Mouse (Mus musculus): ENCODE measurements at regions not wholly inside any gene's neighbourhood (a gene's known extent, or its start where the extent isn't known, plus 50 kb on each side); places are given as distances from the start of the nearest gene placed in this dataset.
A peak's percentile ranks its signal among the peaks of the same experiment; 100 is the strongest.

DNA sequence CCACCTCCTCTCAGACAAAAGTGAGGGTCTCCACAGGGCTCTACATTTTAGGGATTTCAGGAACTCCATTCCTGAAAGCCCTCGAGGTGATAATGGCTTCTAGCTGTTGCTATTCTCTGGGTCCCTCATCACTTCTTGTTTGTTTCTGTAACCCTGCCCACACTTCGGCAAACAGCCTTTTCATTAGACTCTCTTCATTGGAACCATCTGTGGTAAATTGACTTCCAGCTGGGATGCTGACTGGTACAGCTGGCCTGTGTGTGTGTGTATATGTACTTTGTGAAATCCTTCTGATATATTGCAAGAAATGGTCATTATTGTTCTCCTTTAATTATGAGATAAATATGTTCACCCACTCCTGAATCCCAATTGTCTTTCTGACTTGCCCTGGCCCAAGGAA, 50.3 kb downstream of the Gm10192 start:
- DNase-seq (ENCODE audit: low spot score in 2 of 2), result no peak

DNA sequence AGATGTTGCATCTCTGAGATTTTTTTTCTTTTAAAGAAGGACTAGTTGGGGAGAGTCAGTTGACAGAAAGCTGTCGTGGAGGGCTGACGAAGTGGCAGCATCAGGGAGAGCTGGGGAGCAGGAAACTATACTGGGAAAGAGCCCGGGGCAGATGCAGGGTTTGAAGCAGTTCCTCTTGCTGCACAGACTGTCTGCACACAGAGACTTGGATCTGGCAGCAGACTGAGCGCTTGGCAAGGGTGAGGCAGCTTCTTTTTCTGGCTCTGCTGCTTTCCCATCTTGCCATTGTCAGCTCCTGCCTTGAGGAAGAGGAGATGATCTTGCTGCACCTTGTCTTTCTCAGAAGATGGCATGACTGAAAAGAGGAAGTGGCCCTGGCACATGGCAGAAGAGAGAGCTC, 55.2 kb downstream of the Gm10192 start:
- no peak for DNase-seq (ENCODE audit: low spot score in 2 of 2)

DNA sequence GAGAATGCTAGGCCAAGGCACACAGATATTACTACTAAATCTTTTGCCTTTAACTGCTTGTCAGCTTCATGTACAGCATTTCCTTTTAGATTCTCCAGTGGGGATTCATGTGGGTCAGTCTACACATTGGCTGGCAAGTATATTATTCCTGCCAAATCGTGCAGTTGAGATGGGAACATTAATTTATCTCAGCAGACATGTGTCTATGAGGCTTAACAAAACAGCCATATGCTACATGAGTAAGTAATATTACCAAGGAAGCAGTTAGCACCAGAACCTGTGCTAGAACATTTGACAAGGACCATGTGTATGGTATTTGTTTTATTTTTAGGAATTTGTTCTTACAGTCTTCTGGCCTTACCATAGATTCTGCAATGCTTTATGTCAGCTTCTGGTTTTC, 59.1 kb downstream of the Gm10192 start:
- DNase-seq (ENCODE audit: low spot score in 2 of 2), result no peak

DNA sequence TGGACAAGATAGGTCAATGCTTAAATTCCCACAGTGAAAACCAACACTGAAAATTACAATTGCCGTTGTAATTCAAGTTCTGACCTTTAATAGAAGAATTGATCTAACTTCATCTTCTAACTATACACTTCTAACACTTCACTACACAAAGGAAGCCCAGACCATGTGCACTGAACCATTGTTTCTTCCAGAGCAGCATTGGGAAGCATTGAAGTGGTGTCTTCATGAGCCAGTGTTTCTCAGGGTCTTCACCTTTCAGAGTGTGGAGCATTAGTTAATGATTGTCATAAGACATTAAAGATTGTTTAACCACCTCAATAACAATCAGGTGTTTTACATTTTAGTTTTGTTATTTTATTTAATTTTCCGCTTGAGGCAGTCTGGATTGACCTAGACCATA, 61.0 kb downstream of the Gm10192 start:
- no peak for DNase-seq (ENCODE audit: low spot score in 2 of 2)

DNA sequence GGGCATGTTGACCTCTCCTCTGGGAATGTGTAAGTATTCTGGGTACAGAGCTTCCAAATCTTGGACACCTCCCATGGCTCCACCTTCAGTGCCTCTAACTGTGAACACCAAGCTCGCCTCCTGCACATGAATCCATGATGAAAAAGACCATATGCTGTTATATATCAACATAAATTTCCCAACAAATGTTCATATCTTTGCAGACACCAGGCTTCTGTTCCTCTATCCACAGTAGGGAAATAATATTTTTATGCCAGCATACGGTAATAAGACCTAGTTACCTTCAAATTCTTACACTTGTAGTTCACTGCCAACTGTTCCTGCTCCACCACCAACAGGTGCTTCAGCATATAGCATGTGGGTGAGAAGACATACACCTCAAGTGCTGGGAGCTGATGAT, 63.5 kb downstream of the Gm10192 start:
- no peak for DNase-seq (ENCODE audit: low spot score in 2 of 2)

DNA sequence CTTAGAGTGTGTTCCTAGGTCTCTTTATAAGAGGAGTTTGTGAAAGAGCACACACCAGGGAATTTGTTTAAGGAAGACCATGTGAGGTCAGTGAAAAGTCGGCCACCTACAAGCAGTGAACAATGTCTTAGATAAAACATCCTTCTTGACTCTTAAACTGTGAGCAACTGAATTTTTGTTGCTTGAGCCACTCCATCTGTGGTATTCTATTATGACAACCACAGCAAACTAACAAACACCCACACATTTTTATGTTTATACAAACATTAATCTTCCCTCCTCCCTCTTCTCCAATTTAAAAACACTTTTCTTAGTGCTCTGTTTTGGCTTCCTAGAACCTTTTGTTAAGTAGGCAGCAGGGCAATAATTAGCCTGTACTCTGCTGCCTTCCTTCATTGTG, 66.0 kb downstream of the Gm10192 start:
- DNase-seq (ENCODE audit: low spot score in 2 of 2), result no peak

DNA sequence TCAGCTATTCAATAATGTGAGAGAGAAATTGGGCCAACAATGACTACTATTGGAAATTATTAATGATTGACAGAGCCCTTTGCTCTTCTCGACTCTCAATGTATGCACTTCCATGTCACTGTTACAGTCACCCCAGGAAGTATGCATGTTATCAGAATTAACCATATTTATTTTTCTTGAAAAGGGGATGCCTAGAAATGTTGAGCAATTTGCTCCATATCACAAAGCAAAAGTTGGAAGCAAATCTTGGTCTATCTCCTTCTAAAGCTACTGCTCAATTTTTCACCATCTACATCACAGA, 80.3 kb downstream of the Gm10192 start:
- DNase-seq (ENCODE audit: low spot score in 2 of 2), result no peak

DNA sequence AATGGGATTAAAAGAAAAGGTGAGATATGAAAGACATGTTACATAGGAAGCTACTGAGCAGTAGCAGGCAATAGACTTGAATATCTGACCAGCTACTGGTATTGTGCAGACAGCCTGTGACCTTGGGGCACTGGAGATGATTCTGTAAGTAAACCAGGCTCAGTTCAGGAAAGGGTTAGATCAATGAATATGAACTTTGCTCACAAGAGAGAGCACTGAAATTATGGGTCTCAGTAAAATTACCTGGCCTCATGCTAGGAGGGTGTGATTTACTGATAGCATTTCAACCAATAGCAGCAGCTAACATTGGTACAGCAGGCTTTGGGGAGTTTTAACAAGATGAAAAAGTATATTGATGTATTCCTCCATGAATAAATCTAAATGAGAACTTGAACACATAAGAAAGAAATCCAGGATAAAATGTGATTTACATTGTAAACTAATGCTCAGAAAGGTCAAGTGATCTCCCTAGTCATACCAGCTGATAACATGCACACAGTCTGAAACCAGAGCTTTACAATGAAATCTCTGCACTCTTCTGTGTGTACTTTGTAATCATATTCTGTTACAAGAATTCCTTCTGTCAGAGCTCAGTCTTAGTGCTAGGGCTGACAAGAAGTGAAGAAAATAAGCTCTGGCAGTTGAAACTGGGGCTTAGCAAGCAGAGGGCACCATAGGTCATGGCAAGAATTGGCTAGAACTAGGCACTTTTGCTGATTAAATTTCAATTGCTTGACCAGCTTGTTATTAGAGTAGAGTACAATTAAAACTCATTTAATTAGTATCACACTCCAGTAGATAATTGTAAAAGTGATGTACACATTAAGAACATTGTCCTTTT, 80.8 kb downstream of the Gm10192 start:
- DNase-seq (ENCODE audit: low spot score in 2 of 2), result no peak

DNA sequence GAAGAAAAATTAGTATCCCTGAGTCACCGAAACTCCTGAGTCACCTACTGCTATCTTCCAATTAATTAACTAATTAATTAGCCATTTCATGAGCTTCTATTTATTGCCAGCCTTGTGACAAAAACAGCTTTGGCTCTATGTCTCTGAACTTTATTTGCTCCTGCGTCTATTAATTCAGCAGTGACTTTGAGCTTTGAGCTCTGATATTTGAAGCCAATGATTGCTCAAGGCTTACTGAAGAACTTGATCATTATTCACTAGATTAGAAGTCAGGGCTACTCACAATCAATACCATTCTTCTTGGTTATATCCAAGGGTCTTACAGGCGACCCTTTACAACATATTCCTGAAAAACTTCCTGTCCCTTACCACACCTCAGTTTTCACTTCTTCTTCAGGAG, 83.2 kb downstream of the Gm10192 start:
- DNase-seq (ENCODE audit: low spot score in 2 of 2), result no peak

DNA sequence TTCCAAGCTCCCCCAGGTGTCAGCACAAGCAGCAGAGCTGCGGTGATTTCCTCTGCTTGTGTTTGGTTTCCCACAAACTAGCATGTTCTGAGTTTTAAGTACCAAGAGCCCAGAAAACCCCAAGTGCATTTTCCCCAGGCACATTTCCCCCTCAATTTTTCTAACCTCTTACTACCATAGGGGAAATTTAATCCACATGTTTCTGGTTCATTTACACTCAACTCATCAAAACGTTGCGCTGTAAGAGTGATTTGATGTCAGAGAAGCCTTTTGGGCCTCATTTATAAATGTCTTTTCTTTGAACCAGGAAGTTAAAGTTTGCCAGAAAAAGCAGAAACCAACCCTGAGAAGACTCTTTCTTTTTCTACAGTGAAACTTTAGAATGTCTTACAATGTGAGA, 89.4 kb downstream of the Gm10192 start:
- no peak for DNase-seq (ENCODE audit: low spot score in 2 of 2)

DNA sequence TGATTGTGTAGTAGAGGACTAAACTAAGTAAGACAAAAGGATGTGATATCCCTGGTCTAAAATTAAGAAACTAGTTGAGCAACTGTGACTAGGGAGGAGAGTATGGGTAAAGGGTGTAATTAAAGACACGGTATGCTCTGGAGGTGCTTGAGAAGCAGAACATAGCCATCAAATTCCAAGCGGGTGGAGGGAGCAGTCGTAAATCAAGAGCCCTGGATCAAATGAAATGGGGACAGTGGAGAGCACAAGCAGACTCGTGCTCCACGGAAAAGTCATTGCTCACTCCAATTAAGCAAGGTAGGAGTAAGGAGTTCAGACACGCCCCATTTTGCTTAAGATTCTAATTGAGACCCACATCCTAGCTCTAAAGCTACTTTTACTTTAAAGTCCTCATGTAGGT, 132.2 kb downstream of the Gm10192 start:
- no peak for DNase-seq (ENCODE audit: low spot score in 2 of 2)

DNA sequence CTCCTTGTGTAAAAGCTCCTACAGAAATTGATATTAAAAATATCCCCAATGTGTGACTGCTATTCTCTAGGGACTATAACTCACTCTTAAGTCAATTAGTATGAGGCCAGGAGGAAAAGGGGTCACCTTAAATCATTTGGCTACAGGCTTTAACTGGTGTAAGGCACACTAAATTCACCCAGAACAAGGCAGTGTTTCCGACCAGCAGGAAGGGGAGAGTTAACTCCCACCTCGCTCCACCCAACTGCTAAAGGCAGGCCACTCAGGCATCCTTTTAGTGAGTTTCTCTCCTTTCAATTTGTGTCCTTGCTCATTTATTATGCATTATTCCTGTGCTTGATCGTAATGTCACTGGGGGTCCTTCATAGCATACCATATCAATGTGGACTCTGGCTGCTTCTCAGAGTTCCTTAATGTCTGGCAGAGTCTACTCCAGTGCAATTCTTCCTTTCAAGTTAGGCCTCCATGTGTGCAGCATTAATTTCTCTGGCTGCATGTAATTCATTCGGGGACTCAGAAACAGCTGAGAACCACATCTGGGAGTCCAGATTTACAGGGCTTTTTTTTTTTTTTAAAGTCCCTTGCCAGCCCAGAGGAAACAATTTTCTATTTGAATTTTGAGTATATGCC, 133.8 kb downstream of the Gm10192 start:
- DNase-seq (ENCODE audit: low spot score in 2 of 2), result no peak

DNA sequence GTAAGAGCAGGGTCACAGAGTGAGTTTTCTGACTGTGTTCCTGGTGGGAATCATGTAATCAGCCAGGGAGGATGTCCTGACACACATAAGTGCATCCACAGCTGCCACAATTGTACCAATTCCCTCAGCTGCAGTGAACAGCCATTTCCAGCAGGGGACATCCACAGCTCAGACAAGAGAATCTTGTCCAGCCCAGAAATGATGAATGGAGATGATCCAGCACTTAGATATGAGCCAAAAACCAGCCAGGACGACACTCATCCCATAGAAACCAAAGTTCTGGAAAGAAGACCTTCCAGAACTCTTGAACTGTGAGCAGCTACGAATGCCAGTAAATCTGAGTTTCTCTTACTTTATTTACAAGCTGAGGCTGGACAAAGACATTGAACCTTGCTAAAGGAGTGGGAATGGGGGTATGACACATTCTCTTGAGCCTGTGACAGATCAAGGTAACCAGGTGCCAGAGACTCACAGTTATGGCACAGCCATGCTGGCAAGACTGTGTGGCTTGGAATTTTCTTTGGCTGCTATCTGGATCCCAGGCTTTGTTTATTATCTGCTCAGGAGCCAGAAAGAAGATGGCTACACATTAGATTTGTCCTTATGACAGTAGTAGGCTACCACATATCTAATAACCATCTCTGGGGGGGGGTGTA, 145.1 kb downstream of the Gm10192 start:
- DNase-seq (ENCODE audit: low spot score in 2 of 2), result peak in 1 of 2 experiments; percentile 20

DNA sequence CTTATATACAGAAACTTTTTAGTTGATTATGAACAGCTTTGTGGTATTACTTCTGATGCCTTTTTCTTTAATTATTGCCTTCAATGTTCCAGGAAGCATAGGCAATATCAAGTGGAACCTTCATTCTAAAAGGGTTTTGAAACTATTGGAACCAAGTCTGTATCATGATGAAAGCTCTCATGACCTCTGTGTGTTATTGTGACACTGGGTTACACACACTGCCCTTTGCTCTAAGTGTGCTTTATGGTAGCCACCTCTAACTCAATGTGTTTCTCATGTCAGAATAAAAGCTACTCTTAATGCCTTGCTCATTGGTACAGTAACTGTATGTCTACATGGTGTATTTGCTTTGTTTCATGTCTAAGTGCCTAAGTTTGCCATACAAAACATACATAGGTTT, 154.0 kb downstream of the Gm10192 start:
- no peak for DNase-seq (ENCODE audit: low spot score in 2 of 2)

DNA sequence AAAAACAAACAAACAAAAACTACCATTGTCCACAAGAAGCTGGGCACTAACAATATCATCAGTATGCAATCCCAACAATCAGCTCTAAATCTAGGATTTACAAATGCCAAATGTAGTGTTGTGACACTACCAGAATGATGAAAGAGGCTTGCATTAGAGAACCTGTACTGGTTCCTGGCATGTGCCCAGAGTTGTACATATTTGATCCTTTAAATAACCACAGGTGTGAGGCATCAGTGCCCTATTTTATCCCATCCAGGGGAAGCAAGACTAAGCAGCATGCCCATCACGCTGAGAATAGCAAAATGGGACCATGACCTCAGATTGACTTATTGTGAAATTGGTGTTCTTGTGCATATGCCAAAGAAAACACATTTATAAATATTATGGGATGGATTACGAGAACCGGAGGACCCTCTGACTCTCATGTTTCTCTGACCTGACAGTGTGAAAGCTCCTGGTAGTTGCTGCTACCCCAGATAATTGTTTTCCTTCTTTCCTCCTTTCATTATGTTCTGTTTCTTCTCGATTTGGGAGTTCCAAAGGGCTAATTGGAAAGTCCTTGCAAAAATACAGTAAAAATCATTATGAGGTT, 157.4 kb downstream of the Gm10192 start:
- no peak for DNase-seq (ENCODE audit: low spot score in 2 of 2)

DNA sequence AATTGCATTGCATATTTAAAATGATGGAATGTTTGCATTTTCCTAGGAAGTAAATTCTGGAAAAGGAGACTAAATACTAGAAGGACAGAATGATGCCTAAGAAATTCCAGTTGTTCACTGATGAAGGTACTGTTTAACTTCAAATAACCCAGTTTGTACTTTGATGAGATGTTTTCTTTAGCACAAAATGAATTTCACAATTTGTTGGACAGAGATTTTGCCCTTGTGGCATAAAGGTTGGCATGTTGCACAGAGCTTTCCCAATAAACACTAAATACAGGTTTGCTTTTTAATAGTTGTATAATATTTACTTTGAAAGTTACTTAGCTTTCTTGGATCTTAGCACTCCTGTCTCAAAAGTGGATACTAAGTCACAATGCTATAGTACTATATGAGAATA, 181.6 kb downstream of the Gm10192 start:
- DNase-seq (ENCODE audit: low spot score in 2 of 2), result no peak

DNA sequence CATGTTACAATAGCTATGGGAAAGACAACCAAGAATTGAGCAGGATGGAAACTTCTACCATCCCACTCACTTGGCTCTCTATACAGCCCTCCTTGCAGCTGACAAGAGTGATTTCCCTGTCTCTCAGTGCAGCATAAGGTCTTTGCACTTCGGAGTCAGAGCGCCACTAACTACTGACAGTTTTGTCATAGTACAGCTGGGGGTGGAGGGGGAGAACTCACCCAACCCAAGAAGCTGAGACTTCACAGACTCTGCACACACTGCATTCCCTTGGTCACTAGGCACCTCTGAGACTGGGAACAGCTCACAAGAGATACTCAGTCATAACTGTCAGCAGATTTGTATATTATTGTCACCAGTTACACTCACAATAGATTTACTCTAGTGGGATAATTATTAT, 195.3 kb upstream of the Gm12695 start:
- DNase-seq (ENCODE audit: low spot score in 2 of 2), result no peak

DNA sequence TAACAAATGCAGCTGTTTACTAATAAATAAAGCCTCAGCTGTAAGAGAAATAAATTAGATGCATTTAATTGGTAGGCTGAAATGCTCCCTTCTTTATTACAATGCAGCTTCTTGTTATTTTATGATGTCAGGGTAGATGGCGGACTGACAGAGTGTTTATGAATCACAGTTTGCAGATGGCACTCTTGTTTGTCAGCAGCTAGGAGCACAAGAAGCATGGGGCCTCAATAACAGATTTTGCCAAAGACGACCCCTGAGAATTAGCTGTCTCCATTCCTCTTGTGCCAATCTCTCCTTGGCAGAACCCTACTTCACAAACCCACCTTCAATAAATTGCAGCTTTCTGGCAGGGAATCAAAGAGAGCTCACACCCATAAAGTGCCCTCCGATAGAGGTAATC, 194.9 kb upstream of the Gm12695 start:
- DNase-seq (ENCODE audit: low spot score in 2 of 2), result no peak

DNA sequence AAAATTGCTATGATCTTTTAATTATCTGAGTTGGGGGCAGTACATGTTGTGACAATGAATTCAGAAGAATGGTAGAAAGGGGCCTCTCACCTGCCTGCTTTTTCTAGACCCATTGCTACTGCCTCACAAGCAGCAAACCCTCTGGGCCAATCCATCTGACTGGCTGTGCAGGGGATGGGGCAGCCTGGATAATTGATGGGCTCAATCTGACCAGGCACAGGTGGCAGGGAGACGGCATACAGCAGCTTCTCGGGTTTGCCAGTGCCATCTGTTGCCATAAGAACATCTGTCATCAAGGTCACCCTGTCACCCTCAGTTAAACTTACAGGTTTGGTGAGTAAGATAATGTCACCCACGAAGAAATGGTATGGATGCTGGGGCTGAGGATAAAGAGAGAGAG, 189.9 kb upstream of the Gm12695 start:
- DNase-seq (ENCODE audit: low spot score in 2 of 2), result no peak

DNA sequence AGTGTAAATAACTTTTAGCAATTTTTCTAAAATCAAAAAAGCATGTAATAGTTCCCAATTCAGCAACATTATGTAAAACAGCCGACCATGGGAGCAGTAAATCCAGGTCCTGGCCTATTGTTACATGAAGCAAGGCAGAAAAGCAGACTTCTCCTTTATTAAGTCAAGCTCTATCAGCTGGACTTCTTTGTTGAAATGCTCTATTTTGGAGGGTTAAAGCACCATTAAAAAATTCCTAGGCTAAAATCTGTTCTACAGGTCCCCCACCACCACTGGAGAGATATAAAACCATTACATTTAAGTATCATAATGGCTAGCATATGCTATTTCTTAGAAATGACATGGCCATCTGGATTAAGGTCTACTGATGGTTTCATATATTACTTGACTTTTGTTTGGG, 188.8 kb upstream of the Gm12695 start:
- no peak for DNase-seq (ENCODE audit: low spot score in 2 of 2)

DNA sequence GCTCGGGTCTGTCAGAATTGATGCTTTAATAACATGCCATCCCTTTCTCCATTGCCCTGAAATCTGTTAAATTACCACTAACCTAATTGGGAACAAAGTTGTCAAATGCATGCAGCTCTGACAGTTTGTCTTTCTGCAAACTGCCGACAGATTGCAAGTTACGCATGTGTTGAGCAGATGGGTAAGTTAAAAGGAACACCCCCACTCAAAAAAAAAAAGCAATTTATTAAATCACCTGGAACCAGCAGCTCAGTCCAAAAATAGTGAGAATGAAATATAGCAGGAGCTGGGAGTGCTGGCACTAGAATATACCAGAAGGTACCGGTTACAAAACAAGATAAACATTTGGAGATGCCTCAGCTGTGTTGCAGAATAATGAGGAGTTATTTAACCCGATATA, 184.2 kb upstream of the Gm12695 start:
- DNase-seq (ENCODE audit: low spot score in 2 of 2), result no peak

DNA sequence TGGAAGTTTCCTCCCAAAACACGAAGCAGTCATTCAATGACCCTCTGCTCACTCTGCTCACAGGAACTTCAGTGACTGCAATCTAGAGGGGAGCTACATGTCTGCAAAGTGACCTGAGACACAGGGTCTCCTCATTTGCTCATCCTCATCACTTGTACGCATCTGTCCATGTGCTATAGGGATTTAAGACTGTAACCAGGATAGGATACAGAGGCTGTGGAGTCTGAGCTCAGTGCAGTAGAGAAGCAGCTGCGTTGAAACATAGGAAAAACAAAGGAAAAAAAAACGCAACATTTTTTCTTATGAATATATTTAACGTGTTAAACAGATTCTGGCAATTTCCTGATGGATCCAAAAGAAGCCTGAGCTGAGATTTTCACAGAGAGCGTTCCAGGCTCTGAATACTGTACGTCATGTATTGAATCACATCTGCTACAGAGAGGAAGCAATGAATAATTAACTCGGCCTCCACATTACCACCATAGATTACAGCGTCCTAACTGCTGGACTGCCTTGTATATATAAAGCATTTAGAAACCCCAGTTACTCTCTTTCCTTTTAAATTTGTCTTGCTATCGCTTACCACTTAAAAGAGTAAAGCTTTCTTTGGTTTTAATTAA, 183.7 kb upstream of the Gm12695 start:
- no peak for DNase-seq (ENCODE audit: low spot score in 2 of 2)

Measured in adrenal gland, adult 18-20 months (tissue).